Mouse (Mus musculus) embryonic fibroblast, embryonic 13.5 days (primary cell): ENCODE measurements at regions not wholly inside any gene's neighbourhood (a gene's known extent, or its start where the extent isn't known, plus 50 kb on each side); places are given as distances from the start of the nearest gene placed in this dataset.

ENCODE experiments used
- CTCF ChIP-seq: IDR thresholded peaks from 2 replicates; pipeline ENCODE4 v1.5.1; 2011; ENCODE audit warnings: mild to moderate bottlenecking, control low read depth, low read length, moderate library complexity, borderline replicate concordance; ENCODE audit not compliant: insufficient read depth
- POLR2A ChIP-seq: IDR thresholded peaks from 2 replicates; pipeline ENCODE4 v1.6.1; 2011; ENCODE audit warnings: low read depth, mild to moderate bottlenecking, control low read depth, low read length, moderate library complexity

GRCm38 (mm10) chr11:65469762-65470741, 200.3 kb upstream of the Myocd start:
- TF ChIP-seq CTCF (no peak), POLR2A (no peak)
